Mouse (Mus musculus) midbrain, embryonic 11.5 days (tissue): ENCODE results near the gene Nipsnap3b. TPM values are rescaled to one million over a fixed set of nuclear protein-coding genes. Genes with fewer than 3 reads are reported as not detected.

Experiments used
- ATAC-seq: fragments of 200-750 bp; cut with Nextera tagmentation; 2 replicates; pipeline ENCODE4 v1.8.0; 2017; ENCODE audit warnings: moderate TSS enrichment, moderate library complexity; ENCODE audit not compliant: low FRiP score
- DNase-seq: peaks from one replicate; pipeline ENCODE4 v3.0.0; 2015; ENCODE audit warnings: low spot score; ENCODE audit errors: missing footprints
- H3K27ac ChIP-seq: fragments of 300-500 bp; sonication (generic); 2 replicates; pipeline ENCODE4 v1.5.1; 2014; ENCODE audit warnings: low read depth, low read length
- H3K27me3 ChIP-seq: fragments of 300-500 bp; sonication (generic); 2 replicates; pipeline ENCODE4 v1.6.1; 2014; ENCODE audit warnings: mild to moderate bottlenecking, low read length, moderate library complexity, mixed read lengths; ENCODE audit not compliant: control insufficient read depth, insufficient read depth
- H3K36me3 ChIP-seq: fragments of 300-500 bp; sonication (generic); 2 replicates; pipeline ENCODE4 v1.6.1; 2014; ENCODE audit warnings: mild to moderate bottlenecking, low read length, moderate library complexity, mixed read lengths; ENCODE audit not compliant: control insufficient read depth, insufficient read depth
- H3K4me1 ChIP-seq: fragments of 300-500 bp; sonication (generic); 2 replicates; pipeline ENCODE4 v1.6.1; 2014; ENCODE audit warnings: low read length; ENCODE audit not compliant: control insufficient read depth, insufficient read depth
- H3K4me2 ChIP-seq: fragments of 300-500 bp; sonication (generic); 2 replicates; pipeline ENCODE4 v1.6.1; 2014; ENCODE audit warnings: mild to moderate bottlenecking, moderate library complexity
- H3K4me3 ChIP-seq: fragments of 300-500 bp; sonication (generic); 2 replicates; pipeline ENCODE4 v1.5.1; 2014; ENCODE audit warnings: low read depth, low read length
- H3K9ac ChIP-seq: fragments of 300-500 bp; sonication (generic); 2 replicates; pipeline ENCODE4 v1.6.1; 2014; ENCODE audit warnings: low read length
- H3K9me3 ChIP-seq: fragments of 300-500 bp; sonication (generic); 2 replicates; pipeline ENCODE4 v1.6.1; 2016; ENCODE audit warnings: low read length; ENCODE audit not compliant: control insufficient read depth
- WGBS: fragments of 180-500 bp; shearing (Covaris S2); extraction: QIAGEN DNeasy Blood & Tissue Kit; methylation state at CpG from one replicate; pipeline ENCODE4 v1.1.7; 2014; 5-methylcytosine and 5-hydroxymethylcytosine counted together
- polyA plus RNA-seq: library from polyadenylated mRNA; unstranded; fragments of >200 nt; fragmentation: Nextera tagmentation; extraction: Ambion mirVana; gene quantifications from 2 replicates; pipeline ENCODE4 v1.2.1, GENCODE M21; 2014

Nipsnap3b gene
- polyA plus RNA-seq, 1 experiment from 2014 or later: 111 TPM

- Histone ChIP-seq H3K4me2 (no peak overlapping the region), H3K27ac (no peak overlapping the region), H3K9me3 (no peaks in the 10 kb centered on the region), H3K36me3 (no peaks in the 10 kb centered on the region), H3K4me3 (no peak overlapping the region), H3K9ac (no peak overlapping the region), H3K4me1 (no peaks in the 10 kb centered on the region), H3K27me3 (no peaks in the 10 kb centered on the region)
- DNase-seq: no peak
- ATAC-seq: no peak
- 67% methylated on average over 9 of the region's 9 CpGs for WGBS
Measured at GRCm38 (mm10) chr4:53046238-53047022, 34.8 kb downstream of the Nipsnap3b start.

- Histone ChIP-seq H3K4me2 (no peak overlapping the region), H3K36me3 (no peaks in the 10 kb centered on the region), H3K4me3 (no peak overlapping the region), H3K4me1 (no peaks in the 10 kb centered on the region), H3K27me3 (no peaks in the 10 kb centered on the region), H3K27ac (no peak overlapping the region), H3K9ac (no peak overlapping the region), H3K9me3 (no peaks in the 10 kb centered on the region)
- DNase-seq (no peak), ATAC-seq (no peak)
- 89% methylated on average over 7 of the region's 7 CpGs for WGBS
Measured at GRCm38 (mm10) chr4:53062301-53063008, 50.8 kb downstream of the Nipsnap3b start.

Other genes starting within 250 kb of the Nipsnap3b start
- gene Olfr275, start 197.3 kb upstream of the Nipsnap3b start, polyA plus RNA-seq: not detected in 2 replicates
- gene Olfr273, start 152.6 kb upstream of the Nipsnap3b start, polyA plus RNA-seq: not detected in 2 replicates
- not detected in 2 replicates for gene Olfr272, start 92.7 kb upstream of the Nipsnap3b start, polyA plus RNA-seq
- not detected in 2 replicates for gene Olfr270, start 47.3 kb upstream of the Nipsnap3b start, polyA plus RNA-seq
- not detected in 2 replicates for gene Nipsnap3a, start 22.6 kb upstream of the Nipsnap3b start, polyA plus RNA-seq
- 5.4 and 5.8 TPM in 2 replicates for gene Abca1, start 148.0 kb downstream of the Nipsnap3b start, polyA plus RNA-seq